In the genomic region with DNA sequence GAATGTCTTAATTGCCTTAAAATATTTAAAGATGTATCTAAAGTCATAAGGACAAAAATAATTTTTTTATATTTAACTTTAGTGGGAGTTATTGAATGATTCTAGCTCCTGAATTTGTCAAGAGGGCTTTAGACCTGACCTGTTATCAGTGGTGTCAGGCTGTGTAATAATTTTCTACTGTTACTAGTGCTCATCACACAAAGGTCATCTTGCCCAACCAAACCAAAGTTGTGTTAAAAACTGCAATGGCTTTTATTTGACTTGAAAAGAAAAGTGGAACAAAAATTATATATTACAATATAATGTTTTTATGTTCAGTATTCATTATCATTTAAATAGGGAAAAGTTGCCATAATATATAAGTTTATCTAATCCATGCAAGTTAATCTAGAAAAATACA, we compare ENCODE assay signal across 28 mouse cellular contexts.
"Had no signal": no experiment of that assay in that cellular context is flagged by ENCODE, and none has a peak within 500 bp of the region (broad histone marks: within the 10 kb centered on the region; RNA-seq: fewer than 3 reads in every experiment).

No protein-coding gene starts in this region.

- H3K4me1 ChIP-seq: limb, embryonic 10.5 days; limb, embryonic 12.5 days; limb, embryonic 13.5 days; limb, embryonic 15.5 days; liver, embryonic 12.5 days; liver, embryonic 13.5 days; liver, embryonic 15.5 days; lung, embryonic 15.5 days; megakaryocyte, embryonic 14.5 days; midbrain, embryonic 10.5 days; midbrain, embryonic 12.5 days; midbrain, embryonic 13.5 days; midbrain, embryonic 15.5 days; neural tube, embryonic 12.5 days had no signal

- H3K4me3 ChIP-seq: left cerebral cortex, adult 2 months; limb, embryonic 10.5 days; limb, embryonic 12.5 days; limb, embryonic 13.5 days; limb, embryonic 15.5 days; liver, embryonic 12.5 days; liver, embryonic 13.5 days; liver, embryonic 15.5 days; lung, embryonic 15.5 days; megakaryocyte, embryonic 14.5 days; midbrain, embryonic 10.5 days; midbrain, embryonic 12.5 days; midbrain, embryonic 13.5 days; midbrain, embryonic 15.5 days; myocyte; neural tube, embryonic 12.5 days had no signal

- H3K27ac ChIP-seq: left cerebral cortex, adult 2 months; limb, embryonic 10.5 days; limb, embryonic 12.5 days; limb, embryonic 13.5 days; limb, embryonic 15.5 days; liver, embryonic 12.5 days; liver, embryonic 13.5 days; liver, embryonic 14.5 days; liver, embryonic 15.5 days; lung, embryonic 15.5 days; macrophage; midbrain, embryonic 10.5 days; midbrain, embryonic 12.5 days; midbrain, embryonic 13.5 days; midbrain, embryonic 15.5 days; neural tube, embryonic 12.5 days had no signal

- H3K9ac ChIP-seq: limb, embryonic 12.5 days; limb, embryonic 13.5 days; limb, embryonic 15.5 days; liver, embryonic 12.5 days; liver, embryonic 13.5 days; liver, embryonic 14.5 days; liver, embryonic 15.5 days; liver, postnatal 0 days; lung, embryonic 14.5 days; lung, embryonic 15.5 days; midbrain, embryonic 12.5 days; midbrain, embryonic 13.5 days; midbrain, embryonic 15.5 days; neural tube, embryonic 12.5 days had no signal

- H3K27me3 ChIP-seq: limb, embryonic 12.5 days; limb, embryonic 13.5 days; limb, embryonic 15.5 days; liver, embryonic 12.5 days; liver, embryonic 13.5 days; liver, embryonic 15.5 days; lung, embryonic 15.5 days; megakaryocyte, embryonic 14.5 days; midbrain, embryonic 12.5 days; midbrain, embryonic 13.5 days; midbrain, embryonic 15.5 days; neural tube, embryonic 12.5 days had no signal

- DNase-seq: left cerebral cortex, postnatal 4 days; liver, embryonic 13.5 days; liver, postnatal 0 days; lung, adult 18-20 months; lung, adult 2 months; lung, embryonic 14.5 days; lung, postnatal 10 days; lung, postnatal 14 days; lung, postnatal 36 days; lung, postnatal 4 days; midbrain, embryonic 14.5 days had no signal

- H3K36me3 ChIP-seq: limb, embryonic 10.5 days; limb, embryonic 12.5 days; limb, embryonic 13.5 days; limb, embryonic 15.5 days; liver, embryonic 12.5 days; liver, embryonic 13.5 days; liver, embryonic 15.5 days; lung, embryonic 15.5 days; midbrain, embryonic 10.5 days; midbrain, embryonic 12.5 days; midbrain, embryonic 13.5 days; midbrain, embryonic 15.5 days; neural tube, embryonic 12.5 days had no signal
